Mouse (Mus musculus): ENCODE measurements around the gene 4921507P07Rik. TPM values are rescaled to one million over a fixed set of nuclear protein-coding genes. Genes with fewer than 3 reads are reported as not detected.
A peak's percentile ranks its signal among the peaks of the same experiment; 100 is the strongest.

The 4921507P07Rik gene
- polyA plus RNA-seq, 1 experiment from 2014 or later, result 1.3 TPM

- no peaks in the 10 kb centered on the region for H3K9me3 ChIP-seq (replicated peaks; ENCODE audit: control insufficient read depth, low read length)
- H3K4me2 ChIP-seq (ENCODE audit: low read length), result no peak overlapping the region
- no peak overlapping the region for H3K9ac ChIP-seq (ENCODE audit: low read length)
- H3K27ac ChIP-seq (ENCODE audit: low read depth, low read length), result no peak overlapping the region
- no peak overlapping the region for H3K4me3 ChIP-seq (ENCODE audit: low read depth, low read length)
- H3K4me1 ChIP-seq (ENCODE audit: control insufficient read depth, insufficient read depth, low read length), result no peaks in the 10 kb centered on the region
- no peaks in the 10 kb centered on the region for H3K27me3 ChIP-seq (replicated peaks; ENCODE audit: control insufficient read depth, insufficient read depth, low read length)
- H3K36me3 ChIP-seq (ENCODE audit: control insufficient read depth, insufficient read depth, low read length), result no peaks in the 10 kb centered on the region
- 80% methylated on average over 5 of the region's 5 CpGs for WGBS
- ATAC-seq (no peak), DNase-seq (ENCODE audit: low spot score) (no peak)
These were observed 47.4 kb downstream of the 4921507P07Rik start for GRCm38 (mm10) chr6:50549051-50549450.

- DNase-seq (ENCODE audit: low spot score) (peak; percentile 82), ATAC-seq (peak; percentile 65)
- Histone ChIP-seq H3K4me3 (ENCODE audit: low read depth, low read length) (no peak overlapping the region), H3K9me3 (replicated peaks; ENCODE audit: control insufficient read depth, low read length) (no peaks in the 10 kb centered on the region), H3K27ac (ENCODE audit: low read depth, low read length) (no peak overlapping the region), H3K9ac (ENCODE audit: low read length) (no peak overlapping the region), H3K4me2 (ENCODE audit: low read length) (no peak overlapping the region), H3K27me3 (replicated peaks; ENCODE audit: control insufficient read depth, insufficient read depth, low read length) (no peaks in the 10 kb centered on the region), H3K36me3 (ENCODE audit: control insufficient read depth, insufficient read depth, low read length) (no peaks in the 10 kb centered on the region), H3K4me1 (ENCODE audit: control insufficient read depth, insufficient read depth, low read length) (no peaks in the 10 kb centered on the region)
- 29% methylated on average over 10 of the region's 10 CpGs for WGBS
These were observed 50.9 kb downstream of the 4921507P07Rik start for GRCm38 (mm10) chr6:50545412-50546043.

GRCm38 (mm10) chr6:50542535-50542934 is 53.9 kb downstream of the 4921507P07Rik start:
- Histone ChIP-seq H3K27me3 (replicated peaks; ENCODE audit: control insufficient read depth, insufficient read depth, low read length) (no peaks in the 10 kb centered on the region), H3K4me3 (ENCODE audit: low read depth, low read length) (no peak overlapping the region), H3K4me2 (ENCODE audit: low read length) (no peak overlapping the region), H3K36me3 (ENCODE audit: control insufficient read depth, insufficient read depth, low read length) (no peaks in the 10 kb centered on the region), H3K9me3 (replicated peaks; ENCODE audit: control insufficient read depth, low read length) (no peaks in the 10 kb centered on the region), H3K4me1 (ENCODE audit: control insufficient read depth, insufficient read depth, low read length) (no peaks in the 10 kb centered on the region), H3K9ac (ENCODE audit: low read length) (no peak overlapping the region), H3K27ac (ENCODE audit: low read depth, low read length) (no peak overlapping the region)
- DNase-seq (ENCODE audit: low spot score) (no peak), ATAC-seq (no peak)
- WGBS, result 95% methylated on average over 1 of the region's 1 CpGs

GRCm38 (mm10) chr6:50539641-50540040 is 56.8 kb downstream of the 4921507P07Rik start:
- DNase-seq (ENCODE audit: low spot score), result no peak
- H3K4me1 ChIP-seq (ENCODE audit: control insufficient read depth, insufficient read depth, low read length), result no peaks in the 10 kb centered on the region
- H3K27ac ChIP-seq (ENCODE audit: low read depth, low read length), result no peak overlapping the region
- no peak for ATAC-seq
- no peaks in the 10 kb centered on the region for H3K36me3 ChIP-seq (ENCODE audit: control insufficient read depth, insufficient read depth, low read length)
- H3K9ac ChIP-seq (ENCODE audit: low read length), result no peak overlapping the region
- no peaks in the 10 kb centered on the region for H3K9me3 ChIP-seq (replicated peaks; ENCODE audit: control insufficient read depth, low read length)
- 82% methylated on average over 1 of the region's 1 CpGs for WGBS
- no peaks in the 10 kb centered on the region for H3K27me3 ChIP-seq (replicated peaks; ENCODE audit: control insufficient read depth, insufficient read depth, low read length)
- H3K4me2 ChIP-seq (ENCODE audit: low read length), result no peak overlapping the region
- no peak overlapping the region for H3K4me3 ChIP-seq (ENCODE audit: low read depth, low read length)

GRCm38 (mm10) chr6:50536461-50536892 is 60.0 kb downstream of the 4921507P07Rik start:
- H3K9me3 ChIP-seq (replicated peaks; ENCODE audit: control insufficient read depth, low read length), result no peaks in the 10 kb centered on the region
- H3K4me3 ChIP-seq (ENCODE audit: low read depth, low read length), result no peak overlapping the region
- H3K4me2 ChIP-seq (ENCODE audit: low read length), result no peak overlapping the region
- no peak overlapping the region for H3K9ac ChIP-seq (ENCODE audit: low read length)
- 9% methylated on average over 7 of the region's 7 CpGs for WGBS
- no peaks in the 10 kb centered on the region for H3K36me3 ChIP-seq (ENCODE audit: control insufficient read depth, insufficient read depth, low read length)
- ATAC-seq (peak; percentile 84), DNase-seq (ENCODE audit: low spot score) (peak; percentile 95)
- H3K4me1 ChIP-seq (ENCODE audit: control insufficient read depth, insufficient read depth, low read length), result no peaks in the 10 kb centered on the region
- H3K27me3 ChIP-seq (replicated peaks; ENCODE audit: control insufficient read depth, insufficient read depth, low read length), result no peaks in the 10 kb centered on the region
- no peak overlapping the region for H3K27ac ChIP-seq (ENCODE audit: low read depth, low read length)

- ATAC-seq (no peak), DNase-seq (ENCODE audit: low spot score) (no peak)
- Histone ChIP-seq H3K36me3 (ENCODE audit: control insufficient read depth, insufficient read depth, low read length) (no peaks in the 10 kb centered on the region), H3K27me3 (replicated peaks; ENCODE audit: control insufficient read depth, insufficient read depth, low read length) (no peaks in the 10 kb centered on the region), H3K9ac (ENCODE audit: low read length) (no peak overlapping the region), H3K4me1 (ENCODE audit: control insufficient read depth, insufficient read depth, low read length) (no peaks in the 10 kb centered on the region), H3K4me3 (ENCODE audit: low read depth, low read length) (no peak overlapping the region), H3K4me2 (ENCODE audit: low read length) (no peak overlapping the region), H3K9me3 (replicated peaks; ENCODE audit: control insufficient read depth, low read length) (no peaks in the 10 kb centered on the region), H3K27ac (ENCODE audit: low read depth, low read length) (no peak overlapping the region)
- 95% methylated on average over 3 of the region's 3 CpGs for WGBS
These were observed 61.1 kb downstream of the 4921507P07Rik start for GRCm38 (mm10) chr6:50535346-50535745.

GRCm38 (mm10) chr6:50531920-50532319 is 64.5 kb downstream of the 4921507P07Rik start:
- Histone ChIP-seq H3K9me3 (replicated peaks; ENCODE audit: control insufficient read depth, low read length) (no peaks in the 10 kb centered on the region), H3K27ac (ENCODE audit: low read depth, low read length) (no peak overlapping the region), H3K36me3 (ENCODE audit: control insufficient read depth, insufficient read depth, low read length) (no peaks in the 10 kb centered on the region), H3K9ac (ENCODE audit: low read length) (no peak overlapping the region), H3K4me3 (ENCODE audit: low read depth, low read length) (no peak overlapping the region), H3K27me3 (replicated peaks; ENCODE audit: control insufficient read depth, insufficient read depth, low read length) (no peaks in the 10 kb centered on the region), H3K4me1 (ENCODE audit: control insufficient read depth, insufficient read depth, low read length) (no peaks in the 10 kb centered on the region), H3K4me2 (ENCODE audit: low read length) (no peak overlapping the region)
- 75% methylated on average over 8 of the region's 8 CpGs for WGBS
- DNase-seq (ENCODE audit: low spot score) (no peak), ATAC-seq (no peak)

- ATAC-seq (no peak), DNase-seq (ENCODE audit: low spot score) (no peak)
- Histone ChIP-seq H3K27me3 (replicated peaks; ENCODE audit: control insufficient read depth, insufficient read depth, low read length) (no peaks in the 10 kb centered on the region), H3K4me2 (ENCODE audit: low read length) (no peak overlapping the region), H3K27ac (ENCODE audit: low read depth, low read length) (no peak overlapping the region), H3K4me3 (ENCODE audit: low read depth, low read length) (no peak overlapping the region), H3K36me3 (ENCODE audit: control insufficient read depth, insufficient read depth, low read length) (no peaks in the 10 kb centered on the region), H3K4me1 (ENCODE audit: control insufficient read depth, insufficient read depth, low read length) (no peaks in the 10 kb centered on the region), H3K9me3 (replicated peaks; ENCODE audit: control insufficient read depth, low read length) (no peaks in the 10 kb centered on the region), H3K9ac (ENCODE audit: low read length) (no peak overlapping the region)
- 88% methylated on average over 3 of the region's 3 CpGs for WGBS
These were observed 65.4 kb downstream of the 4921507P07Rik start for GRCm38 (mm10) chr6:50531003-50531402.

GRCm38 (mm10) chr6:50529194-50529593 is 67.2 kb downstream of the 4921507P07Rik start:
- Histone ChIP-seq H3K27ac (ENCODE audit: low read depth, low read length) (no peak overlapping the region), H3K4me2 (ENCODE audit: low read length) (no peak overlapping the region), H3K9me3 (replicated peaks; ENCODE audit: control insufficient read depth, low read length) (no peaks in the 10 kb centered on the region), H3K36me3 (ENCODE audit: control insufficient read depth, insufficient read depth, low read length) (no peaks in the 10 kb centered on the region), H3K27me3 (replicated peaks; ENCODE audit: control insufficient read depth, insufficient read depth, low read length) (no peaks in the 10 kb centered on the region), H3K4me1 (ENCODE audit: control insufficient read depth, insufficient read depth, low read length) (no peaks in the 10 kb centered on the region), H3K9ac (ENCODE audit: low read length) (no peak overlapping the region), H3K4me3 (ENCODE audit: low read depth, low read length) (no peak overlapping the region)
- no peak for DNase-seq (ENCODE audit: low spot score)
- no peak for ATAC-seq
- 91% methylated on average over 11 of the region's 11 CpGs for WGBS

All from forebrain, embryonic 14.5 days (tissue).